In genomic region chr15:88768537-88768936, GRCm38 (mm10) we compare ENCODE assay signal across 14 mouse cellular contexts.
"Had no signal": no experiment of that assay in that cellular context is flagged by ENCODE, and none has a peak within 500 bp of the region (broad histone marks: within the 10 kb centered on the region; RNA-seq: fewer than 3 reads in every experiment).

No protein-coding gene starts in this region.

- H3K9me3 ChIP-seq: limb, embryonic 15.5 days; neural tube, embryonic 15.5 days had no signal

- ATAC-seq: hindbrain, postnatal 0 days; lung, postnatal 0 days had no signal

- H3K4me3 ChIP-seq: left cerebral cortex, adult 2 months; limb, embryonic 15.5 days; midbrain, embryonic 10.5 days; myocyte; neural tube, embryonic 15.5 days had no signal

- H3K4me2 ChIP-seq: limb, embryonic 15.5 days; neural tube, embryonic 15.5 days had no signal

- H3K27me3 ChIP-seq: limb, embryonic 15.5 days; neural tube, embryonic 15.5 days had no signal

- H3K9ac ChIP-seq: limb, embryonic 15.5 days; neural tube, embryonic 15.5 days had no signal

- H3K4me1 ChIP-seq: limb, embryonic 15.5 days; midbrain, embryonic 10.5 days; neural tube, embryonic 15.5 days had no signal

- DNase-seq: kidney, adult 9 months; lung, adult 2 months; lung, postnatal 36 days; midbrain, embryonic 14.5 days; right cerebral cortex, adult 18-20 months; right cerebral cortex, postnatal 25 days; thymus, postnatal 4 days had no signal

- H3K27ac ChIP-seq: hindbrain, postnatal 0 days; left cerebral cortex, adult 2 months; limb, embryonic 15.5 days; midbrain, embryonic 10.5 days; neural tube, embryonic 15.5 days had no signal
